Mouse (Mus musculus) neural tube, embryonic 14.5 days (tissue): ENCODE measurements around the gene Gm49383. TPM values are rescaled to one million over a fixed set of nuclear protein-coding genes. Genes with fewer than 3 reads are reported as not detected.

Experiments
- ATAC-seq: fragments of 200-750 bp; cut with Nextera tagmentation; 2 replicates; pipeline ENCODE4 v1.8.0; 2017; ENCODE audit warnings: low read depth, mild to moderate bottlenecking, moderate TSS enrichment, moderate library complexity
- H3K27ac ChIP-seq: fragments of 300-500 bp; sonication (generic); 2 replicates; pipeline ENCODE4 v1.5.1; 2014; ENCODE audit warnings: low read depth, mild to moderate bottlenecking, control low read depth, low read length, moderate library complexity, mixed read lengths
- H3K27me3 ChIP-seq: fragments of 300-500 bp; sonication (generic); 2 replicates; pipeline ENCODE4 v1.6.1; 2014; ENCODE audit warnings: low read length; ENCODE audit not compliant: control insufficient read depth, insufficient read depth
- H3K36me3 ChIP-seq: fragments of 300-500 bp; sonication (generic); 2 replicates; pipeline ENCODE4 v1.6.1; 2014; ENCODE audit warnings: low read length, mixed read lengths; ENCODE audit not compliant: control insufficient read depth, insufficient read depth
- H3K4me1 ChIP-seq: fragments of 300-500 bp; sonication (generic); 2 replicates; pipeline ENCODE4 v1.6.1; 2014; ENCODE audit warnings: low read length; ENCODE audit not compliant: control insufficient read depth, insufficient read depth
- H3K4me2 ChIP-seq: fragments of 300-500 bp; sonication (generic); 2 replicates; pipeline ENCODE4 v1.6.1; 2014; ENCODE audit warnings: mild to moderate bottlenecking, low read depth, low read length, control low read depth
- H3K4me3 ChIP-seq: fragments of 300-500 bp; sonication (generic); 2 replicates; pipeline ENCODE4 v1.5.1; 2014; ENCODE audit warnings: low read depth, low read length, control low read depth, mixed read lengths
- H3K9ac ChIP-seq: fragments of 300-500 bp; sonication (generic); replicated peaks from 2 replicates; pipeline ENCODE4 v1.6.1; 2014; ENCODE audit warnings: low read depth, mild to moderate bottlenecking, control low read depth, low read length, mixed read lengths
- H3K9me3 ChIP-seq: fragments of 300-500 bp; sonication (generic); 2 replicates; pipeline ENCODE4 v1.6.1; 2016; ENCODE audit warnings: low read length; ENCODE audit not compliant: control insufficient read depth
- WGBS: fragments of 180-500 bp; shearing (Covaris S2); extraction: QIAGEN DNeasy Blood & Tissue Kit; methylation state at CpG from one replicate; pipeline ENCODE4 v1.1.7; 2014; 5-methylcytosine and 5-hydroxymethylcytosine counted together
- polyA plus RNA-seq: library from polyadenylated mRNA; unstranded; fragments of >200 nt; fragmentation: Nextera tagmentation; extraction: Ambion mirVana; gene quantifications from 2 replicates; pipeline ENCODE4 v1.2.1, GENCODE M21; 2014

Gene Gm49383
- polyA plus RNA-seq, 1 experiment from 2014 or later: 11.8 TPM

DNA sequence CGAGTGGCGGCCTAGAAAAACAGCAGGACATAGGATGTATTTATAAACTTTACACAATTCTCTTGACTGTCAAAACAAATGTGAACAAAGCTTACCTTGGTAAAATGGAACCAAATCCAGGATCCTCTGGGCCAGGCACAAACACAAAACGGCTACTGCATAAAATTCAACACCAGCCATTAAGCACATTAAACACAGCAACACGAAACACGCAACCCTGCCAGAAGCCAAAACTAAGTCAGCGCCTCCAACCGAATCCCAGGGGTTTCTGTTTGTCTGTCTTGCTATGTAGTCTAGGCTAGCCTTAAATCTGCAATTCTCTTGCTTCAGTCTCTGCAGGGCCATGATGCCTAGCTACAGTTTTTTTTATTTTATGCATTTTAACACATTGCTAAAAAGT lies 11.0 kb upstream of the Gm49383 start:
- no peaks in the 10 kb centered on the region for H3K4me1 ChIP-seq
- H3K9ac ChIP-seq: no peak overlapping the region
- no peak for ATAC-seq
- H3K27ac ChIP-seq: no peak overlapping the region
- no peaks in the 10 kb centered on the region for H3K27me3 ChIP-seq
- no peak overlapping the region for H3K4me2 ChIP-seq
- no peak overlapping the region for H3K4me3 ChIP-seq
- H3K9me3 ChIP-seq: no peaks in the 10 kb centered on the region
- H3K36me3 ChIP-seq: no peaks in the 10 kb centered on the region
- WGBS: 95% methylated on average over 7 of the region's 7 CpGs

- H3K36me3 ChIP-seq: no peaks in the 10 kb centered on the region
- no peaks in the 10 kb centered on the region for H3K4me1 ChIP-seq
- H3K27me3 ChIP-seq: no peaks in the 10 kb centered on the region
- no peak overlapping the region for H3K4me3 ChIP-seq
- no peak for ATAC-seq
- H3K9me3 ChIP-seq: no peaks in the 10 kb centered on the region
- H3K9ac ChIP-seq: no peak overlapping the region
- WGBS: 94% methylated on average over 8 of the region's 8 CpGs
- no peak overlapping the region for H3K4me2 ChIP-seq
- H3K27ac ChIP-seq: no peak overlapping the region
These were observed 10.5 kb upstream of the Gm49383 start for GRCm38 (mm10) chr12:69207396-69207795.

GRCm38 (mm10) chr12:69204052-69204833 lies 7.3 kb upstream of the Gm49383 start, which contains the start of gene Gm49384:
Gm49384 (minus strand) TSS chr12:69204267.
- no peak within 1 kb of the TSS for H3K4me3 ChIP-seq
- no peak within 1 kb of the TSS for H3K4me2 ChIP-seq
- no peak for ATAC-seq
- no peaks in the 10 kb centered on the region; the same call in 1 of the 2 replicates for H3K36me3 ChIP-seq
- no peaks in the 10 kb centered on the region for H3K27me3 ChIP-seq
- no peaks in the 10 kb centered on the region for H3K9me3 ChIP-seq
- no peaks in the 10 kb centered on the region for H3K4me1 ChIP-seq
- 58% methylated on average over 16 of the region's 16 CpGs for WGBS
- H3K9ac ChIP-seq: no peak within 1 kb of the TSS
- H3K27ac ChIP-seq: no peak within 1 kb of the TSS

GRCm38 (mm10) chr12:69198985-69199384 lies 2.1 kb upstream of the Gm49383 start:
- Histone ChIP-seq H3K4me3 (no peak overlapping the region), H3K9ac (no peak overlapping the region), H3K4me2 (no peak overlapping the region), H3K36me3 (no peaks in the 10 kb centered on the region; the same call in 1 of the 2 replicates), H3K4me1 (peaks cover 19% of the 10 kb centered on the region; the same call in 1 of the 2 replicates), H3K27me3 (no peaks in the 10 kb centered on the region), H3K27ac (no peak overlapping the region), H3K9me3 (no peaks in the 10 kb centered on the region)
- no peak for ATAC-seq

DNA sequence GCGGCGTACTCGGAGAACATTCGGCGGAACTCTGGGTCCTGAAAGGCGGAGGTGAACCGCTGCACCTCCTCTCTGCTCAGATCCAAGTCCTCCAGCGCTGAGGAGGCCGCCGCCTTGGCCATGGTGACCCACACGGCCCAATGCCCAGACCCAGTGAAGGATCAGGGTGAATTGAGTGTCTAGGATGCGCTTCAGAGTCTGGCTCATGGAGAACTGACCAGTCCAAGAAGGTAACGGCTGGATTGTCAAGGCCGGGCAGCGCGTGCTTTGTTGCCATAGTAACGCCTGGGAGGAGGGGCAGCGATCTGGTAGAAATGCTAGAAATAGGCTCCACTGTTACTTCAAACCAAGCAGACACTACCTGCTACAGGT lies 1.2 kb upstream of the Gm49383 start, which contains the start of gene Dnaaf2:
TSS of gene Dnaaf2 (minus strand) at position 266 of the 372 bp plus-strand sequence.
- Histone ChIP-seq H3K27ac (peak within 1 kb of the TSS; percentile 93), H3K36me3 (no peaks in the 10 kb centered on the region; the same call in 1 of the 2 replicates), H3K4me3 (peak within 1 kb of the TSS; percentile 94), H3K4me2 (peak within 1 kb of the TSS; percentile 97), H3K9ac (peak within 1 kb of the TSS; percentile 83), H3K9me3 (no peaks in the 10 kb centered on the region), H3K27me3 (no peaks in the 10 kb centered on the region), H3K4me1 (peaks cover 19% of the 10 kb centered on the region; the same call in 1 of the 2 replicates)
- ATAC-seq: peak; percentile 30
- WGBS: 1% methylated on average over 18 of the region's 18 CpGs

GRCm38 (mm10) chr12:69197378-69198163 lies 667 bp upstream of the Gm49383 start:
- WGBS: under 1% methylated on average over 86 of the region's 94 CpGs
- H3K9me3 ChIP-seq: no peaks in the 10 kb centered on the region
- H3K4me2 ChIP-seq: peak overlapping the region; percentile 97
- peak overlapping the region; percentile 94 for H3K4me3 ChIP-seq
- H3K9ac ChIP-seq: peak overlapping the region; percentile 83
- H3K36me3 ChIP-seq: no peaks in the 10 kb centered on the region; the same call in 1 of the 2 replicates
- peak overlapping the region; percentile 93 for H3K27ac ChIP-seq
- ATAC-seq: peak; percentile 79
- H3K4me1 ChIP-seq: peaks cover 19% of the 10 kb centered on the region; the same call in 1 of the 2 replicates
- H3K27me3 ChIP-seq: no peaks in the 10 kb centered on the region

GRCm38 (mm10) chr12:69192637-69193036 lies 4.3 kb downstream of the Gm49383 start:
- Histone ChIP-seq H3K27ac (no peak overlapping the region), H3K4me2 (no peak overlapping the region), H3K36me3 (peaks cover 3% of the 10 kb centered on the region; the same call in 1 of the 2 replicates), H3K4me3 (no peak overlapping the region), H3K9me3 (no peaks in the 10 kb centered on the region), H3K27me3 (no peaks in the 10 kb centered on the region), H3K4me1 (peaks cover 5% of the 10 kb centered on the region; the same call in 1 of the 2 replicates), H3K9ac (no peak overlapping the region)
- no peak for ATAC-seq
- 97% methylated on average over 2 of the region's 2 CpGs for WGBS

- no peak overlapping the region for H3K4me3 ChIP-seq
- no peaks in the 10 kb centered on the region for H3K27me3 ChIP-seq
- H3K9me3 ChIP-seq: no peaks in the 10 kb centered on the region
- H3K36me3 ChIP-seq: peaks cover 3% of the 10 kb centered on the region; the same call in 1 of the 2 replicates
- H3K27ac ChIP-seq: no peak overlapping the region
- H3K4me2 ChIP-seq: no peak overlapping the region
- peaks cover 8% of the 10 kb centered on the region; the same call in 1 of the 2 replicates for H3K4me1 ChIP-seq
- no peak overlapping the region for H3K9ac ChIP-seq
- no peak for ATAC-seq
- 92% methylated on average over 5 of the region's 5 CpGs for WGBS
These were observed 5.5 kb downstream of the Gm49383 start for GRCm38 (mm10) chr12:69191396-69191795.
